Mouse (Mus musculus) heart, embryonic 14.5 days (tissue): Measurements from ENCODE around the gene Kdm4c. TPM values are rescaled to one million over a fixed set of nuclear protein-coding genes. Genes with fewer than 3 reads are reported as not detected.

Source experiments
- ATAC-seq: fragments of 200-750 bp; cut with Nextera tagmentation; 2 replicates; pipeline ENCODE4 v1.8.0; 2017; ENCODE audit warnings: low read depth, moderate TSS enrichment; ENCODE audit not compliant: insufficient number of reproducible peaks, insufficient read depth, low FRiP score
- H3K27ac ChIP-seq, 2 experiments: fragments of 200-500 bp in 1 of 2; fragments of 300-500 bp in 1 of 2; sonication (generic) in 1 of 2; replicated peaks in 1 of 2; 2 replicates each; pipeline ENCODE4 v1.5.1; 2012 to 2014; ENCODE audit warnings: low read depth in 2 of 2, low read length in 2 of 2, control low read depth in 1 of 2, mild to moderate bottlenecking in 1 of 2, mixed read lengths in 1 of 2; ENCODE audit not compliant: control insufficient read depth in 1 of 2, insufficient read depth in 1 of 2
- H3K27me3 ChIP-seq: fragments of 300-500 bp; sonication (generic); 2 replicates; pipeline ENCODE4 v1.6.1; 2014; ENCODE audit warnings: mild to moderate bottlenecking, low read length, control low read depth; ENCODE audit not compliant: control insufficient read depth, insufficient read depth
- H3K36me3 ChIP-seq: fragments of 300-500 bp; sonication (generic); 2 replicates; pipeline ENCODE4 v1.6.1; 2014; ENCODE audit warnings: mild to moderate bottlenecking, control low read depth, low read length, mixed read lengths; ENCODE audit not compliant: control insufficient read depth, insufficient read depth
- H3K4me1 ChIP-seq, 2 experiments: fragments of 200-500 bp in 1 of 2; fragments of 300-500 bp in 1 of 2; sonication (generic) in 1 of 2; 2 replicates each; pipeline ENCODE4 v1.6.1; 2012 to 2014; ENCODE audit warnings: low read length in 2 of 2, control low read depth in 1 of 2, mixed read lengths in 1 of 2; ENCODE audit not compliant: control insufficient read depth in 2 of 2, insufficient read depth in 2 of 2
- H3K4me2 ChIP-seq: fragments of 300-500 bp; sonication (generic); 2 replicates; pipeline ENCODE4 v1.6.1; 2014; ENCODE audit warnings: mild to moderate bottlenecking, low read length
- H3K4me3 ChIP-seq, 2 experiments: fragments of 200-500 bp in 1 of 2; fragments of 300-500 bp in 1 of 2; sonication (generic) in 1 of 2; 2 replicates each; pipeline ENCODE4 v1.5.1; 2012 to 2014; ENCODE audit warnings: low read length in 2 of 2, mild to moderate bottlenecking in 2 of 2, control low read depth in 1 of 2, low read depth in 1 of 2, moderate library complexity in 1 of 2; ENCODE audit not compliant: control insufficient read depth in 1 of 2, insufficient read depth in 1 of 2
- H3K9ac ChIP-seq: fragments of 300-500 bp; sonication (generic); 2 replicates; pipeline ENCODE4 v1.6.1; 2014; ENCODE audit warnings: mild to moderate bottlenecking, low read length
- H3K9me3 ChIP-seq: fragments of 300-500 bp; sonication (generic); 2 replicates; pipeline ENCODE4 v1.6.1; 2016; ENCODE audit warnings: low read length, control low read depth; ENCODE audit not compliant: control insufficient read depth
- WGBS: fragments of 180-500 bp; shearing (Covaris S2); extraction: QIAGEN DNeasy Blood & Tissue Kit; methylation state at CpG from one replicate; pipeline ENCODE4 v1.1.7; 2014; 5-methylcytosine and 5-hydroxymethylcytosine counted together
- polyA plus RNA-seq: library from polyadenylated mRNA; unstranded; fragments of >200 nt; fragmentation: Nextera tagmentation; extraction: Ambion mirVana; gene quantifications from 2 replicates; pipeline ENCODE4 v1.2.1, GENCODE M21; 2014

The Kdm4c gene
- polyA plus RNA-seq, 1 experiment from 2014 or later = 13.1 TPM

DNA sequence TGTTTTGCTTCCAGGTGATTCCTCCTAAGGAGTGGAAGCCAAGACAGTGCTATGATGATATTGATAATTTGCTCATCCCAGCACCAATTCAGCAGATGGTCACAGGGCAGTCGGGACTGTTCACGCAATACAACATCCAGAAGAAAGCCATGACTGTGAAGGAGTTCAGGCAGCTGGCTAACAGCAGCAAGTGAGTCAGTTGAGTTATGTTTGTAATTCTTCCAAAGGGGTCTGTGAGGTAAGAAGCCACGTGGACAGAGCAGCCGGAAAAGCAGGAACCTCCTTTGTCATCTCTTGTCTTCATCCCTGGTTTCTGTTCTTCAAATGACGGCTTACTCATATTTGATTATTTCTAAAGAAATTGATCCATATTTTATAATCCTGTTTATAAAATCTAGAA is 28.9 kb downstream of the Kdm4c start:
- H3K4me3 ChIP-seq = no peak overlapping the region
- H3K27ac ChIP-seq = no peak overlapping the region
- H3K4me1 ChIP-seq = no peaks in the 10 kb centered on the region
- H3K36me3 ChIP-seq = peaks cover 28% of the 10 kb centered on the region
- no peak for ATAC-seq
- H3K9ac ChIP-seq = no peak overlapping the region
- 84% methylated on average over 5 of the region's 5 CpGs for WGBS
- H3K4me2 ChIP-seq = no peak overlapping the region
- no peaks in the 10 kb centered on the region for H3K27me3 ChIP-seq
- H3K9me3 ChIP-seq = no peaks in the 10 kb centered on the region

DNA sequence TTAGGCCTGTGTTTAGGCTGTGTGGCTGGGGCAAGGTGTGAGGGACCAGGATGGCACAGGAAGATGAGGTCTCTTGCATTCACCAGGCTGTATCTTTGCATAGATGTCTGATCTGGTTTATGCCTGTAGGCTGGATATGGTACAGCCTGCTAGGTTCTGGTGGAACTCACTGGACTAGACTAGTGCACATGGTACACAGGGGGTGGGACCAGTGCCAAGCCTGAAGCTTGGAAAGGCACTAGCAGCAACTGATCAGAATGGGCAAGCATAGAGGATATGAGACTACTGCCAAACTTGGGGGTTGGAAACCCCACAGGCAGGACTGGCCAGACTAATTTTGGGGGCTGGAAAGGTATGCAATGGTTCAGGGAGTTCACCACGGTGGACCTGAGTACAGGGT is 35.2 kb downstream of the Kdm4c start:
- no peaks in the 10 kb centered on the region for H3K27me3 ChIP-seq
- no peak overlapping the region for H3K27ac ChIP-seq
- H3K4me3 ChIP-seq = no peak overlapping the region
- no peaks in the 10 kb centered on the region for H3K9me3 ChIP-seq
- peaks cover 9% of the 10 kb centered on the region for H3K36me3 ChIP-seq
- ATAC-seq = no peak
- H3K9ac ChIP-seq = no peak overlapping the region
- WGBS = 76% methylated on average over 1 of the region's 1 CpGs
- no peak overlapping the region for H3K4me2 ChIP-seq
- no peaks in the 10 kb centered on the region for H3K4me1 ChIP-seq

DNA sequence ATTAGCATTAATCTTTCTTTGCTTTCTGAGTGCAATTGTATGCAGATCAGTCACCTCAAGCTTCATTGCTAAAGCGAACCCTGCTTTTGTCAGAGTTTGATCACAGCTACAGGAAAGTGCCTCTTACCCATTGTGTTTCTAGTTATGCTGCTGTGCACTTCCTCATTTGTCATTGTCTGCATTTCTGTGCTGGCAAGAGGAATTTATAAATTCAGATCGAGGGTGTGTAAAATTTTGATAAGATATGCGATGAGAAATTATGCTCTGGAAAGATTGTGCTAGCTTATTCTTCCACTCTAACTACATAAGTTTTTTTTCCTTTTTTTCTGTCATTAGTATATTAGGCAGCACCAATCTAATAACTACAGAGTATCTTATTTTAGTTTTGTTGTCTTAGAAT is 37.9 kb downstream of the Kdm4c start:
- WGBS = 71% methylated on average over 3 of the region's 3 CpGs

DNA sequence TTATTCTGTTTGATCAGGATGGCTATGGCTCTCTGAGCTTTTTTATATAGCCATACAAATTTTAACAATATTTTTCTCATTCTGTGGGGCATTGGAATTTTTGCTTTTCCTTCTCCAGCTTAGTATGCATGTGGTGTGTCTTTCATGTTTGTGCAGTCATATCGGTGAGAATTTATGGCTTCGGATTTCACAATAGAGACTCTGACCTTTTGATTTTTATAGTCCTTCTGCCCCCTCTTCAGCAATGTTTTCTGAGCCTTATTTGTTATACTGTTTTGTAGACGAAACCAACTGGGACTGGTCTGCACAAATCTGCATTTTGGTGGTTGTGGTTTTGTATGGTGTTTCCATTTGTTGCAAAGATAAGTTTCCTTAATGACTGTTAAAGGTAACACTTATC is 45.6 kb downstream of the Kdm4c start:
- ATAC-seq = no peak
- no peaks in the 10 kb centered on the region for H3K27me3 ChIP-seq

More for the DNA sequence above, 37.9 kb downstream of the Kdm4c start:
- no peaks in the 10 kb centered on the region for H3K27me3 ChIP-seq
- H3K27ac ChIP-seq = no peak overlapping the region
- H3K4me2 ChIP-seq = no peak overlapping the region
- ATAC-seq = no peak
- H3K9ac ChIP-seq = no peak overlapping the region
- H3K4me1 ChIP-seq = no peaks in the 10 kb centered on the region
- no peaks in the 10 kb centered on the region for H3K9me3 ChIP-seq
- H3K4me3 ChIP-seq = no peak overlapping the region
- 0 out of 2 replicates have a peak, but pooled peaks cover 5% of the 10 kb centered on the region for H3K36me3 ChIP-seq

DNA sequence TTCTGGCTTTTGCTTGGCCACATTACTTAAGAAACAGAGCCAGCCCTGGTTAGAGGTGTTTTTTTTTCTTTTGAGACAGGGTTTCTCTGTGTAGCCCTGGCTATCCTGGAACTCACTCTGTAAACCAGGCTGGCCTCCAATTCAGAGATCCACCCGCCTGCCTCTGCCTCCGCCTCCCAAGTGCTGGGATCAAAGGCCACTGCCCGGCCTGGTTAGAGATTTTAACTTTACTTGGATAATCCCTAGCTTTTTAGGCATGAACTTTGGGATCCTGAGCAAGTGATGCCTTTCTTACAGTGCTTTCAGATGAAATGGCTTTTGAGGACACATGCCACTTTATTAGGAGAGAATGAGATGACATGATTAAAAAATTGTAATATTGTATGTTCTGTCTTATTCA is 52.4 kb downstream of the Kdm4c start:
- Histone ChIP-seq H3K9me3 (no peaks in the 10 kb centered on the region), H3K9ac (no peak overlapping the region), H3K27me3 (no peaks in the 10 kb centered on the region), H3K4me2 (no peak overlapping the region), H3K36me3 (0 out of 2 replicates have a peak, but pooled peaks cover 10% of the 10 kb centered on the region), H3K27ac (no peak overlapping the region), H3K4me3 (no peak overlapping the region), H3K4me1 (no peaks in the 10 kb centered on the region)
- ATAC-seq = no peak
- WGBS = 90% methylated on average over 3 of the region's 3 CpGs

More for the DNA sequence above, 45.6 kb downstream of the Kdm4c start:
- Histone ChIP-seq H3K36me3 (0 out of 2 replicates have a peak, but pooled peaks cover 5% of the 10 kb centered on the region), H3K4me2 (no peak overlapping the region), H3K4me3 (no peak overlapping the region), H3K9me3 (no peaks in the 10 kb centered on the region), H3K4me1 (no peaks in the 10 kb centered on the region), H3K27ac (no peak overlapping the region), H3K9ac (no peak overlapping the region)
- 89% methylated on average over 3 of the region's 3 CpGs for WGBS

DNA sequence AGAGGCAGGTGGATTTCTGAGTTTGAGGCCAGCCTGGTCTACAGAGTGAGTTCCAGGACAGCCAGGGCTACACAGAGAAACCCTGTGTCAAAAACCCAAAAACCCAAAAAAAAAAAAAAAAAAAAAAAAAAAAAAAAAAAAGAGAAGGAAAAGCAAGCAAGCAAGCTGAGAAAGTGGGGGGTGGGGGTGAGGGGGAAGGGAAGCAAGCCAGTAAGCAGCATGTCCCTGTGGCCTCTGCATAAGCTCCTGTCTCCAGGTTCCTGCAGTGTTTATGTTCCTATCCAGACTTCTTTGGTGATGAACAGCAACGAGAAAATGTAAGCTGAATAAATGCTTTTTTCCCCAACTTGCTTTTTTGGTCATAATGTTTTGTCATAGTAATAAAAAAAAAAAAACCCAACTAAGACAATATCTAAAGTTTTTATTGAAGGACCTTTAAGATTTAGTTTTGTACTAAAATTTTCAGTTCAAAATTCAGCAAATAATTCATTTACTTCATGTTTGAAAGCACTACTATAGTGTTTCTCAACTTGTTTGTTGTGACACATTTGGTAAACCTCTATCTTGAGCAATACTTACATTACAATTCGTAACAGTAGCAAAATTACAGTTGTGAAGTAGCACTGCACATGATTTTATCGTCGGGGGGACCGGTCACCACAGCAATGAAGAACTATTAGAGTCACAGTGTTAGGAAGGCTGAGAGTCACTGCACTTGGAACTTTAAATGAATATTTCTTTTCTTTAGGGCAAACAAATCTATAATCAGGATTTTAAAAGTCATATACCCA is 63.2 kb downstream of the Kdm4c start:
- H3K27ac ChIP-seq = no peak overlapping the region
- H3K4me2 ChIP-seq = no peak overlapping the region
- ATAC-seq = no peak
- H3K9me3 ChIP-seq = no peaks in the 10 kb centered on the region
- H3K36me3 ChIP-seq = no peaks in the 10 kb centered on the region
- no peaks in the 10 kb centered on the region for H3K27me3 ChIP-seq
- no peaks in the 10 kb centered on the region for H3K4me1 ChIP-seq
- H3K4me3 ChIP-seq = no peak overlapping the region
- no peak overlapping the region for H3K9ac ChIP-seq
- WGBS = 87% methylated on average over 5 of the region's 5 CpGs

DNA sequence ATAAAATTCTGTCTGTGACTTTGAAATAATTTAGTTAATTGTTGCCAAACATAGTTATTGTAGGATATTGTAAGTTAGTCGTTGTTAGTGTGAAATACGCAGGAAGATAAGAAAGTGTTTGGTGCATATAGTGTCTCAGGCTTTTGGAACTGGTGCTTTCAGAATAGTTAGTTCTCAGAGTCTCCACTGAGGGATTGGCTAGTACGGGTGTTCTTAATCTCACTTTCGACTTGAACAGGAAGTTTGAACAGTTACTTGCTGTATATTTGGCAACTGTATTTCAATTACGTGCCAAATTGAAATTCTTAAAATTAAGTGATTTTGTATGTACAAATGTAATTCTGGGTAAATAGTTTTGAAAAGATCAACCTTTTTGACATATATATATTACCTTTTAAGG is 68.8 kb downstream of the Kdm4c start:
- Histone ChIP-seq H3K27ac (no peak overlapping the region), H3K27me3 (no peaks in the 10 kb centered on the region), H3K4me2 (no peak overlapping the region), H3K36me3 (peaks cover 26% of the 10 kb centered on the region), H3K4me1 (no peaks in the 10 kb centered on the region), H3K4me3 (no peak overlapping the region), H3K9ac (no peak overlapping the region), H3K9me3 (no peaks in the 10 kb centered on the region)
- no peak for ATAC-seq
- 84% methylated on average over 5 of the region's 5 CpGs for WGBS

DNA sequence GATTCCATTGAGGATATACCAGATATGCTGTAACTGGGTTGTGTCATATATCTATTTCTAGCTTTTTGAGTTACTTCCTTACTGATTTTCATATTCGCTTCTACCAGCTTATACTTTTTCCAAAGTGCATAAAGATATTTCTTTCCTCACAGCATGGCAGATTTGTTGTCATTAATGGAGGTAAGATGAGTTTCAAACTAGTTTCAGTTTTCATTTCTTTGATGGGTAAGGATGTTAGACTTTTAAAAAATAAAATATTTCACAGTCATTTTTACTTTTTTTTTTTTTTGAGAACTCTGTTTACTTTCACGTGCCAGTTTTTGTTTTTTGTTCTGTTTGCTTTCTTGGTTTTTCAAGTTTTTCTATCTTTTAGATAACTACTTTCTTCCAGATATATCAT is 70.6 kb downstream of the Kdm4c start:
- 93% methylated on average over 2 of the region's 2 CpGs for WGBS
- H3K4me1 ChIP-seq = no peaks in the 10 kb centered on the region
- H3K27ac ChIP-seq = no peak overlapping the region
- H3K27me3 ChIP-seq = no peaks in the 10 kb centered on the region
- H3K9ac ChIP-seq = no peak overlapping the region
- peaks cover 34% of the 10 kb centered on the region for H3K36me3 ChIP-seq
- no peak overlapping the region for H3K4me3 ChIP-seq
- ATAC-seq = no peak
- no peak overlapping the region for H3K4me2 ChIP-seq
- no peaks in the 10 kb centered on the region for H3K9me3 ChIP-seq
